Mouse (Mus musculus) kidney, embryonic 15.5 days (tissue): Measurements from ENCODE around the gene Nhp2. TPM values are rescaled to one million over a fixed set of nuclear protein-coding genes. Genes with fewer than 3 reads are reported as not detected.
"Not testable (repeated sequence)": the region's sequence is repeated elsewhere in the genome, so short reads cannot be mapped to it uniquely, and the experiment has no call there.

Source experiments
- ATAC-seq: fragments of 200-750 bp; cut with Nextera tagmentation; replicated peaks from 2 replicates; pipeline ENCODE4 v1.8.0; 2017; ENCODE audit warnings: moderate TSS enrichment; ENCODE audit not compliant: low FRiP score
- H3K27ac ChIP-seq: fragments of 300-500 bp; sonication (generic); 2 replicates; pipeline ENCODE4 v1.5.1; 2015; ENCODE audit warnings: mild to moderate bottlenecking, inconsistent platforms
- H3K27me3 ChIP-seq: fragments of 300-500 bp; sonication (generic); 2 replicates; pipeline ENCODE4 v1.6.1; 2015; ENCODE audit warnings: inconsistent platforms
- H3K36me3 ChIP-seq: fragments of 300-500 bp; sonication (generic); 2 replicates; pipeline ENCODE4 v1.6.1; 2015; ENCODE audit warnings: inconsistent platforms
- H3K4me1 ChIP-seq: fragments of 300-500 bp; sonication (generic); 2 replicates; pipeline ENCODE4 v1.6.1; 2015; ENCODE audit warnings: inconsistent platforms
- H3K4me2 ChIP-seq: fragments of 300-500 bp; sonication (generic); 2 replicates; pipeline ENCODE4 v1.6.1; 2015; ENCODE audit warnings: moderate library complexity, mild to moderate bottlenecking, inconsistent platforms
- H3K4me3 ChIP-seq: fragments of 300-500 bp; sonication (generic); replicated peaks from 2 replicates; pipeline ENCODE4 v1.5.1; 2015; ENCODE audit warnings: mild to moderate bottlenecking, inconsistent platforms
- H3K9ac ChIP-seq: fragments of 300-500 bp; sonication (generic); 2 replicates; pipeline ENCODE4 v1.6.1; 2015; ENCODE audit warnings: mild to moderate bottlenecking, inconsistent platforms
- H3K9me3 ChIP-seq: fragments of 300-500 bp; sonication (generic); replicated peaks from 2 replicates; pipeline ENCODE4 v1.6.1; 2016; ENCODE audit warnings: inconsistent platforms
- WGBS: fragments of 180-500 bp; shearing (Covaris S2); methylation state at CpG from one replicate; pipeline ENCODE4 v1.1.7; 2015; ENCODE audit warnings: mixed read lengths; 5-methylcytosine and 5-hydroxymethylcytosine counted together
- polyA plus RNA-seq: library from polyadenylated mRNA; unstranded; fragments of >200 nt; fragmentation: Nextera tagmentation; extraction: Ambion mirVana; gene quantifications from 2 replicates; pipeline ENCODE4 v1.2.1, GENCODE M21; 2015

Gene Nhp2
- polyA plus RNA-seq, 1 experiment from 2014 or later: 163 TPM

- H3K27ac ChIP-seq: no peak overlapping the region
- no peak overlapping the region for H3K4me3 ChIP-seq
- ATAC-seq: no peak
- H3K9ac ChIP-seq: no peak overlapping the region
- no peaks in the 10 kb centered on the region for H3K27me3 ChIP-seq
- no peak overlapping the region for H3K4me2 ChIP-seq
- no peaks in the 10 kb centered on the region for H3K9me3 ChIP-seq
- peaks cover 79% of the 10 kb centered on the region for H3K36me3 ChIP-seq
- H3K4me1 ChIP-seq: peaks cover 19% of the 10 kb centered on the region
- 79% methylated on average over 5 of the region's 5 CpGs for WGBS
Measured at GRCm38 (mm10) chr11:51625187-51625820, 5.8 kb downstream of the Nhp2 start.

DNA sequence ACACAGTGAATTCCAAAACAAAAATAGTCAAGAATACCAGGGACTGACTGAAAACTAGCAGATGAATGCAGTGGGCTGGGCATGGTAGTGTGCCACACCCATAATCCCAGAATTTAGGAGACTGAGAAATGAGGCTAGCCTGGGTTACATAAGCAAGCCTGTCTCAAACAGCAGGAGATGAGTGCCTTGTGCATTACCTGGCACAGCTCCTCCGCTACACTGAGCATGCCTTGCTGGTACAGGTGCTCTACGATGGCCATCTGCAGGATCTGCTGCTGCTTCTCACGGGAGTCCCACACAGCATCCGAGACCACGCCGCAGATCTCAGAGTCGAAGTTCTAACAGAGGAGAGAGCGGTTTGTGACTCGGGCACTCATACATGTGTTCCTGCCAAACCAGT, 7.9 kb downstream of the Nhp2 start:
- H3K4me2 ChIP-seq: no peak overlapping the region
- 93% methylated on average over 9 of the region's 9 CpGs for WGBS
- H3K27me3 ChIP-seq: no peaks in the 10 kb centered on the region
- peaks cover 21% of the 10 kb centered on the region for H3K4me1 ChIP-seq
- H3K36me3 ChIP-seq: peaks cover 65% of the 10 kb centered on the region
- H3K9me3 ChIP-seq: no peaks in the 10 kb centered on the region
- no peak overlapping the region for H3K27ac ChIP-seq
- no peak overlapping the region for H3K9ac ChIP-seq
- no peak overlapping the region for H3K4me3 ChIP-seq
- no peak for ATAC-seq

- Histone ChIP-seq H3K4me2 (no peak overlapping the region), H3K27ac (no peak overlapping the region), H3K9ac (no peak overlapping the region), H3K36me3 (peaks cover 60% of the 10 kb centered on the region), H3K4me3 (no peak overlapping the region), H3K4me1 (peaks cover 24% of the 10 kb centered on the region), H3K9me3 (no peaks in the 10 kb centered on the region), H3K27me3 (no peaks in the 10 kb centered on the region)
- 91% methylated on average over 8 of the region's 8 CpGs for WGBS
- ATAC-seq: no peak
Measured at GRCm38 (mm10) chr11:51627907-51628306, 8.4 kb downstream of the Nhp2 start.

DNA sequence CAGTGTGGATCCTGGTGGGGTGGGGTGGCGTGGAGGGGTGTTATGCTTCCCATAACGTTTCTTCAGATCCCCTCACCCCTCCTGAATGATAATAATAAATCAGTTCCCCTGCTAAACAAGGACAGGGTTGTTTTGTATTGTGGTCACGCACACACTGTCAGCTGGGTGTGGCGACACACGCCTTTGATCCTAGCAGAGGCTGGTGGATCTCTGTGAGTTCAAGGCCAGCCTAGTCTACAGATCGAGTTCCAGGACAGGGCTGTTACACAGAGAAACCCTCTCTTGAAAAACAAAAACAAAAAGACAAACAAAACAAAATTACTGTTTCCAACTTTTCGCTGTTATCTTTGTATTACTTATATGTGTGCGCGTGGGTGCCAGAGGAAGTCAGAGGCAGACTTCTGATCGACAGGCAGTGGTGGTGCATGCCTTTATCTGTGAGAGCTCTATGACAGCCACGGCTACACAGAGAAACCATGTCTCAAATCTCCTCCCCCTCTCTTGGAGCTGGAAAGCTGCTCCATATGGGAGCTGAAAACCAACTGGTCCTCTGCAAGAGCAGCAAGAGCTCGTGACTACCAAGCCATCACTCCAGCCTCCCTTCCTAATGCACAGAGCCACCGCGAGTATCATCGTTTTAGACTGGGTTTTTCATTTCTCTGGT, 10.2 kb downstream of the Nhp2 start:
- peaks cover 25% of the 10 kb centered on the region for H3K4me1 ChIP-seq
- no peak overlapping the region for H3K4me3 ChIP-seq
- H3K36me3 ChIP-seq: peaks cover 41% of the 10 kb centered on the region
- H3K4me2 ChIP-seq: no peak overlapping the region
- no peak overlapping the region for H3K9ac ChIP-seq
- no peak overlapping the region for H3K27ac ChIP-seq
- ATAC-seq: no peak
- H3K27me3 ChIP-seq: no peaks in the 10 kb centered on the region
- H3K9me3 ChIP-seq: no peaks in the 10 kb centered on the region
- WGBS: 81% methylated on average over 15 of the region's 15 CpGs

DNA sequence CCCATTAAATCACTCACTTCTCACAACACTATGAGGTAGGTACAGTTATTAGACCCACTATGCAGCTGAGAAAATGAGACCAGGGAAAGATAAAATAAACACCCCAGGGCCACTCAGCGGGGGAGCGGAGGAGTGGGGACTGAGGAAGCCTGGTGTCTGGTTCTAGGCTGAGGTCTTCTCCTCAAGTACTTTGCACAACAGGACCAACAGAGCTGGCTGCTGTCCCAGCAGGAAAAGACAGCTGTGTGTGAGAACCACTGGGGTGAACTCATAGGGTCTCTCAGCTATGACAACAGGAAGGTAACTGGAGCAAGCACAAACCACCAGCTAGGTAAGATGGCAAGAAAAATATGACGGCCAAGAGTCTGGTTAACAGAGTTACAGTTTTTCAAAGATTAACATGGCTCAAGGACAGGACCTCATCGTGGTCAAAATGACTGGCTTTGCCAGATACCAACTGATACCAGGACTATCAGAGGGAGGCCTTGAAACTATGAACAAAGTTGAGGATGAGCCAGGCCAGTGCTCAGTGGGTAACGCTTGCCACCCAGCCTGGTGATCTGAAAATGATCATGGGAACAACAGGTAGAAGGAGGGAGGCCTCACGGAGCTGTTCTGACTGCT, 12.7 kb downstream of the Nhp2 start:
- ATAC-seq: peak; percentile 19; the same call in 1 of the 2 replicates
- Histone ChIP-seq H3K4me1 (peaks cover 42% of the 10 kb centered on the region), H3K9me3 (no peaks in the 10 kb centered on the region), H3K4me2 (no peak overlapping the region), H3K4me3 (no peak overlapping the region), H3K27ac (peak overlapping the region; percentile 65), H3K9ac (no peak overlapping the region), H3K27me3 (no peaks in the 10 kb centered on the region), H3K36me3 (peaks cover 18% of the 10 kb centered on the region)
- 68% methylated on average over 6 of the region's 6 CpGs for WGBS

GRCm38 (mm10) chr11:51633200-51633599, 13.7 kb downstream of the Nhp2 start:
- WGBS: 94% methylated on average over 7 of the region's 7 CpGs
- H3K9me3 ChIP-seq: not testable (repeated sequence)

GRCm38 (mm10) chr11:51633721-51634120, 14.2 kb downstream of the Nhp2 start:
- Histone ChIP-seq H3K9ac (no peak overlapping the region), H3K4me2 (no peak overlapping the region), H3K27me3 (no peaks in the 10 kb centered on the region), H3K36me3 (peaks cover 5% of the 10 kb centered on the region; the same call in 1 of the 2 replicates), H3K4me1 (peaks cover 52% of the 10 kb centered on the region), H3K4me3 (no peak overlapping the region), H3K9me3 (no peaks in the 10 kb centered on the region), H3K27ac (no peak overlapping the region)
- 90% methylated on average over 3 of the region's 3 CpGs for WGBS
- no peak for ATAC-seq

More at GRCm38 (mm10) chr11:51633200-51633599, 13.7 kb downstream of the Nhp2 start:
- H3K27ac ChIP-seq, H3K27me3 ChIP-seq, H3K4me3 ChIP-seq, H3K4me2 ChIP-seq, H3K36me3 ChIP-seq, H3K9ac ChIP-seq, ATAC-seq: not testable (repeated sequence)
- peaks cover 50% of the 10 kb centered on the region for H3K4me1 ChIP-seq

GRCm38 (mm10) chr11:51635127-51635524, 15.6 kb downstream of the Nhp2 start:
- no peak for ATAC-seq
- WGBS: 20% methylated on average over 6 of the region's 6 CpGs
- H3K4me2 ChIP-seq: peak overlapping the region; percentile 85
- peaks cover 50% of the 10 kb centered on the region for H3K4me1 ChIP-seq
- H3K9me3 ChIP-seq: no peaks in the 10 kb centered on the region
- H3K36me3 ChIP-seq: no peaks in the 10 kb centered on the region
- no peaks in the 10 kb centered on the region for H3K27me3 ChIP-seq
- peak overlapping the region; percentile 73 for H3K9ac ChIP-seq
- peak overlapping the region; percentile 90 for H3K27ac ChIP-seq
- H3K4me3 ChIP-seq: peak overlapping the region; percentile 85

DNA sequence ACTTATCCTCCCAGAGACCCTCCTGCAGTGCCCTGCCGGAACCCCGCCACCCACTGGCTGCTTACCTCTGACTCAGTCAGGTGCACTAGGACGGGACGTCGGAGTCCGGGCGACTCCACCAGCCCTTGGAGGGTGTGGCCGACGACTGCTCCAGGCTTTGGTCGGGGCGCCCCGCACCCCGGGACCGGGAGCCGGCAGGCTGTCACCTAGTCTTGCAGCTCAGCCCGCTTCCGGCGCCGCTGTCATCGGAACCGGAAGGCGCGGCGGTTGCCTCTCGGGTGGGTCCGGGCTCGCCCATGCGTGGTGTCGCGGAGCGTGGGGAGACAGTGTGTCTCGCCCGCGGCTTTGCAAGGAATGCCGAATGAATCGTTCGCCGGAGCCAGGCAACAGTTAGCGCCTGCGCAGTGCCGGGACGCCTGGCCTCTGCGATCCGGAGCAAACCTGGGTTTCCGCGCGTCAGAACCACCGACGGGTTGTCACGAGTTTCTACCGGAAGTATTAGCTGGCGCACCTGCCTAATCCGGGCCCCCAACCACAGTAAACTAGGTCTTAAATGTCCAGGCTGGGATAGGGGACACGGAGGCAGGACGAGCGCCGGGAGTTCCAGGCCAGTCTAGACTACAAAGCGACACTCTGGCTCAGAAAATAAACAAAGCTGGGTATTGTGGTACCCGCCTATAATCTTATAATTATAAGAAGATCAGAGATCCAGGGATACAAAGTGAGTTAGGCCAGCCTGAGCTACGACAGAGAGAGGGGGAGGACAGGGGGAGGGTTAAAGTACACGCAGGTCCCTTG, 16.2 kb downstream of the Nhp2 start, which contains the start of gene Rmnd5b:
TSS of gene Rmnd5b (minus strand) at position 372 of the 798 bp plus-strand sequence.
- Histone ChIP-seq H3K9me3 (no peaks in the 10 kb centered on the region), H3K4me1 (peaks cover 49% of the 10 kb centered on the region), H3K4me3 (peak within 1 kb of the TSS; percentile 85), H3K27ac (peak within 1 kb of the TSS; percentile 90), H3K4me2 (peak within 1 kb of the TSS; percentile 85), H3K27me3 (no peaks in the 10 kb centered on the region), H3K9ac (peak within 1 kb of the TSS; percentile 73), H3K36me3 (no peaks in the 10 kb centered on the region)
- peak; percentile 70 for ATAC-seq
- WGBS: under 1% methylated on average over 61 of the region's 61 CpGs

DNA sequence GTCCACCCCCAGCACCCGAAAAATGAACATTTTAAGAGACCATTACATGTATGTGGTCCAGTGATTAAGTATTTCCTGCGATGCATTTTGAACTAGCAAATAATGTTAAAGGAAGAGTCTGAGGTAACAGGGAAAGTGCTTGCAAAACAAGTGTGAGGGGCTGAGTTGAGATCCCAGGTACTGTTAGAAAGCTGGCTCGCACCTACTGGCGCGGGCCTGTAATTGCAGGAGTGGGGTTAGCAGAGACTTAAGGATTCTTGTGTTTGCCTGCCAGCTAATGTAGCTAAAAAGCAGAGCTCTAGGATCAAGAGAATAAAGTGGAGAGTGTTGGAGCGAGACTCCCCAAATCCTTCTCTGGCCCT, 16.8 kb downstream of the Nhp2 start:
- H3K36me3 ChIP-seq: no peaks in the 10 kb centered on the region
- peak overlapping the region; percentile 85 for H3K4me3 ChIP-seq
- WGBS: 2% methylated on average over 6 of the region's 6 CpGs
- peak overlapping the region; percentile 85 for H3K4me2 ChIP-seq
- ATAC-seq: peak; percentile 53; the same call in 1 of the 2 replicates
- H3K27me3 ChIP-seq: no peaks in the 10 kb centered on the region
- no peaks in the 10 kb centered on the region for H3K9me3 ChIP-seq
- H3K27ac ChIP-seq: peak overlapping the region; percentile 90
- peak overlapping the region; percentile 73 for H3K9ac ChIP-seq
- H3K4me1 ChIP-seq: peaks cover 43% of the 10 kb centered on the region

- WGBS: 5% methylated on average over 17 of the region's 17 CpGs
- H3K9ac ChIP-seq: peak overlapping the region; percentile 29; the same call in 1 of the 2 replicates
- H3K27me3 ChIP-seq: no peaks in the 10 kb centered on the region
- peaks cover 28% of the 10 kb centered on the region for H3K4me1 ChIP-seq
- peak overlapping the region; percentile 64 for H3K27ac ChIP-seq
- no peaks in the 10 kb centered on the region for H3K9me3 ChIP-seq
- H3K4me2 ChIP-seq: peak overlapping the region; percentile 57
- 0 out of 2 replicates have a peak, but pooled peaks have one; percentile 9 for ATAC-seq
- peak overlapping the region; percentile 27 for H3K4me3 ChIP-seq
- H3K36me3 ChIP-seq: peaks cover 11% of the 10 kb centered on the region
Measured at GRCm38 (mm10) chr11:51637971-51638414, 18.5 kb downstream of the Nhp2 start.
